Mouse (Mus musculus) intestine, embryonic 15.5 days (tissue): ENCODE measurements around the gene Srrt. TPM values are rescaled to one million over a fixed set of nuclear protein-coding genes. Genes with fewer than 3 reads are reported as not detected.

ENCODE experiments used
- ATAC-seq: fragments of 200-750 bp; cut with Nextera tagmentation; 2 replicates; pipeline ENCODE4 v1.8.0; 2017; ENCODE audit warnings: moderate TSS enrichment, moderate library complexity
- H3K27ac ChIP-seq: fragments of 300-500 bp; sonication (generic); 2 replicates; pipeline ENCODE4 v1.5.1; 2015; ENCODE audit warnings: mild to moderate bottlenecking, inconsistent platforms
- H3K27me3 ChIP-seq: fragments of 300-500 bp; sonication (generic); replicated peaks from 2 replicates; pipeline ENCODE4 v1.6.1; 2015; ENCODE audit warnings: inconsistent platforms
- H3K36me3 ChIP-seq: fragments of 300-500 bp; sonication (generic); 2 replicates; pipeline ENCODE4 v1.6.1; 2015; ENCODE audit warnings: inconsistent platforms
- H3K4me1 ChIP-seq: fragments of 300-500 bp; sonication (generic); replicated peaks from 2 replicates; pipeline ENCODE4 v1.6.1; 2015; ENCODE audit warnings: inconsistent platforms
- H3K4me2 ChIP-seq: fragments of 300-500 bp; sonication (generic); replicated peaks from 2 replicates; pipeline ENCODE4 v1.6.1; 2015; ENCODE audit warnings: mild to moderate bottlenecking, inconsistent platforms
- H3K4me3 ChIP-seq: fragments of 300-500 bp; sonication (generic); replicated peaks from 2 replicates; pipeline ENCODE4 v1.5.1; 2015; ENCODE audit warnings: inconsistent platforms
- H3K9ac ChIP-seq: fragments of 300-500 bp; sonication (generic); 2 replicates; pipeline ENCODE4 v1.6.1; 2015; ENCODE audit warnings: inconsistent platforms
- H3K9me3 ChIP-seq: fragments of 300-500 bp; sonication (generic); 2 replicates; pipeline ENCODE4 v1.6.1; 2016; ENCODE audit warnings: inconsistent platforms
- WGBS: fragments of 180-500 bp; shearing (Covaris S2); methylation state at CpG from one replicate; pipeline ENCODE4 v1.1.7; 2015; 5-methylcytosine and 5-hydroxymethylcytosine counted together
- polyA plus RNA-seq: library from polyadenylated mRNA; unstranded; fragments of >200 nt; fragmentation: Nextera tagmentation; extraction: Ambion mirVana; gene quantifications from 2 replicates; pipeline ENCODE4 v1.2.1, GENCODE M21; 2015

The Srrt gene
- polyA plus RNA-seq, 1 experiment from 2014 or later: 117 TPM

DNA sequence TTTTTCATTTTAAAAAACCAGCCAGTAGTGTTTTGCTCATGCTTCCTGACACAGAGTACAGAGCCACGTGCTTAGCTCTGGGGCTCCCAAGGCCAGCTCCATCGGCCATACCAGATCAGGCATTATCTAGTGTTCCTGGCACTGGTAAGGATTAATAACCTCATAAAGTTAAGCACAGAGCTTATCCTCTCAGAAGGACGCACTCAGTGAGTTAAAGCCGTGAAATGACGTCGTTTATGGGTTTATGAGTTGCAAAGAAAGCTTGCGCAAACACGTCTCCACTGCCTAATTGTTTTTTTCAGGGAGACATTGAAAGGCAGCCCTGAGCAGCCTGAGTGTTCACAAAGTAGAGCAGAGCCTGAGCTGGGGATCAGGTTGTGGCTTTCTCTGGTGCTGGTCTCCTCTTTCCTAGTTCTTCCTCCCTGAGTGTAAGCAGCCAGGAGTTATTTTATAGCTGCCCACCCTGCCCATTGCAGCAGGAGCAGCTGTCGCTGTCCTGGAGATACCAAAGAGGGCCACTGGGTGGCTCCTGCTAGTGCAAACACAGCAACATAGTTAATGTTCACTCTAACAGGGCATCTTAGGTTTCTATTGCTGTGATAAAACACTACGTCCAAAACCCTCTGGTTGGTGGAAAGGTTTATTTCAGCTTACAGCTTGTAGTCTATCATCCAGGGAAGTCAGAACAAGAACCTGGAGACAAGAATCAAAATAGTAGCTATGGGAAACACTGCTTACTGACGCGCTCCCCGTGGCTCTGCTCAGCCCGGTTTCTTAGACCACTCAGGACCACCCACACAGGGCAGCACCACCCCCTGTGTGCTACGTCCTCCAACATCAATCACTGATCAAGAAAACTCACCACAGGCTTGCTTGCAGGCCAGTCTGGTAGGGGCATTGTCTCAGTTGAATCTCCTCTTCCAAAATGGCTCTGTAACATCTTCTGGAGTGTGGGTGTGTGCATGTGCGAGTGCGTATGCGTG lies 29.8 kb downstream of the Srrt start:
- Histone ChIP-seq H3K4me1 (no peaks in the 10 kb centered on the region), H3K9ac (peak overlapping the region; percentile 28; the same call in 1 of the 2 replicates), H3K36me3 (no peaks in the 10 kb centered on the region), H3K9me3 (no peaks in the 10 kb centered on the region), H3K27me3 (no peaks in the 10 kb centered on the region), H3K27ac (peak overlapping the region; percentile 95), H3K4me3 (0 out of 2 replicates have a peak overlapping the region, but pooled peaks have one; percentile 8), H3K4me2 (peak overlapping the region; percentile 46)
- 23% methylated on average over 18 of the region's 18 CpGs for WGBS
- peak; percentile 93 for ATAC-seq

DNA sequence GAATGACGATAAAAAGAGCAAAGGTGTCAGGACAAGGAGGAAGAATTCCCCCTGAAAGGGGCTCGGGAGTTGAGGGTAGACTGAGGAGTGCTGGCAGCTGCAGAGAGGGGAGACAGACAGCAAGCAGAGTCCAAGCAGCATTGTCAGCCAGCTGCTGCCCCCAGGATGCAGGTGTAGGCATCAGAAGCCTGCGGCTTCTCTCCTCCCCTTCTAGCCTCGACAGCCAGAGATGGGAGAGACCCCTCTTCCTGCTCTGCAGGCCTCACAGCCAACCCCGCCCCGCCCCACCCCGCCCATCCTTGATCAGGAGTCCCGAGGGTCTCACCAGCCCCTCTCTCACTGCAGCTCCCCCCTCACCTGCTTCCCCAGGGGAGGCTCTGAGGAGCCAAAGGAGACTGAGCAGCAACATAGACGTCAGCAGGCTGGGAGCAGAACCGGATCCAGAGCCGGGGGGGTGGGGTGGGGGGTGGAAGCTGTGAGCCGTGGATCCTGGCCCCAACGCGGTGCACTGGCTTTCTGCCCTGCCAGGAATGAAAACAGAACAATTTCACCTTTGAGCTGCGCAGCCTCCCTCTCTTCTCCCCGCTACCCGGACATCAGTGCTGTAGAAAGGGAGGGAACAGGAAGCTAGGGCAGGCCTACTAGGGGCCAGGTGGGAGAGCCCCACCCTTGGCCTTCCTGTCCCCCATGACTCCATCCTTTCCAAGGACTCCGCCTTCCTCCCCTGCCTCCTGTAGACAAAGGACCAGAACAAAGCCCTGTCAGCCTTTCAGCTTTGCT lies 39.2 kb downstream of the Srrt start:
- Histone ChIP-seq H3K27ac (peak overlapping the region; percentile 27), H3K27me3 (no peaks in the 10 kb centered on the region), H3K4me1 (peaks cover 9% of the 10 kb centered on the region; the same call in 1 of the 2 replicates), H3K4me2 (peak overlapping the region; percentile 46), H3K4me3 (no peak overlapping the region; the same call in 1 of the 2 replicates), H3K9me3 (no peaks in the 10 kb centered on the region), H3K36me3 (no peaks in the 10 kb centered on the region), H3K9ac (no peak overlapping the region; the same call in 1 of the 2 replicates)
- ATAC-seq: peak; percentile 70
- 21% methylated on average over 16 of the region's 18 CpGs for WGBS

DNA sequence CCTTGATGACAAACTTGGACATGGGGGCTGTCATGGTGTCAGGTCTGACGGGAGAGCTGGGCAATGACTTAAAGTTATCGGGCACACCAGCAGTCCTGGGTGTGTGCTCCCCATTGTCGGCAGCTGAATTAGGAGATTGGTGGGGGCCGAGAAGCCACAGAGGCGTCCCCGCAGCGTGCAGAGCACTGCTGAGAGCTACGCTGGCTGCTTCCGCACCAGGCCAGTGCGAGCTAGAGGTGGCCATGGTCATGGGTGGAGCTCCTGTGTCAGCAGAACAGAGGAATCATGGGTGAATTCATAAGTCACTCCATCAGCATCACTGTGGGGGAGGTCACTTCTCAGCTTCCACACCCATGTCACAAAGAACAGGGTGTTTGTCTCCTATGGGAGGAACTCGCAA lies 42.7 kb downstream of the Srrt start:
- Histone ChIP-seq H3K4me3 (no peak overlapping the region), H3K9me3 (no peaks in the 10 kb centered on the region), H3K4me1 (peaks cover 9% of the 10 kb centered on the region; the same call in 1 of the 2 replicates), H3K27ac (no peak overlapping the region), H3K9ac (no peak overlapping the region), H3K4me2 (no peak overlapping the region), H3K27me3 (no peaks in the 10 kb centered on the region), H3K36me3 (no peaks in the 10 kb centered on the region)
- ATAC-seq: 0 out of 2 replicates have a peak, but pooled peaks have one; percentile 24
- WGBS: 88% methylated on average over 11 of the region's 11 CpGs

DNA sequence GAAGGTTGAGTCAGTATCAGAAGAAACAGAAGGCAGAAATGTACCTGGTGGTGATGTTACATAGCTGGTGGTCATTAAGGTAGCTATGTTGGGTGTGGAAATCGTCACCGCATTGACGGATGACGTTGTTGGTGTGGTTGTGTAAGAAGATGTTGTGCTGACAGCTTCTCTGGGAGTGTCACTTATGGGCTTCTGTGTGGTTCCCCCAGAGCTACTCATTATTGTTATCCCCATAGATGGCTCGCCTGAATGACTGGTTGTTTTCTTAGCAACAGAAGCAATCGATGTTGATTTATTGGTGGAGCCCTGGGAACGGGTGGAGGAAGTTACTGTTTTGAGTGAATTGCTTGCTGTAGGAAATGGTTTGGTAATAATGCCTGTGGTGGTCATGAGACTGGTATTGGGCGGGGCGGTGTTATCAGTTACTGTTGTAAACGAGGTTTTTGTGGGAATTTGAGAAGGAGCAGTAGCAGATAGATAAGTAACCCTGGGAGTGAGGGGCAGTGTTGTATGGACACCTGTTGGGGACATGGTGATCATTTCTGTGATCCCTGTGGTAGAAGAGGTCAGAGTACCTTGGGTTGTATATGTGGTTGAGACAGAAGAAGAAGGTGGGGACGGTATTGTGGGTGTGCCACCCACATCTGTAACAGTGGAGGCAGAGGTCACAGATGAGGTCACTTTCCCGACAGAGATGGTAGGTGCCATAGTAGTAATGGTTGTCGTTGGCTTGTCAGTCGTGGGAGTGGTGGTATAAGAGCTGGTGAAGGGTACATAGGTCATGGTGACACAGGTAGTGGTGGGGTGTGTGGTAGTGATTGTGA lies 43.4 kb downstream of the Srrt start:
- no peak overlapping the region for H3K9ac ChIP-seq
- peaks cover 9% of the 10 kb centered on the region; the same call in 1 of the 2 replicates for H3K4me1 ChIP-seq
- H3K36me3 ChIP-seq: no peaks in the 10 kb centered on the region
- no peaks in the 10 kb centered on the region for H3K9me3 ChIP-seq
- peak; percentile 80 for ATAC-seq
- H3K4me2 ChIP-seq: 0 out of 2 replicates have a peak overlapping the region, but pooled peaks have one; percentile 7
- WGBS: 59% methylated on average over 14 of the region's 14 CpGs
- H3K4me3 ChIP-seq: no peak overlapping the region
- H3K27me3 ChIP-seq: no peaks in the 10 kb centered on the region
- H3K27ac ChIP-seq: 0 out of 2 replicates have a peak overlapping the region, but pooled peaks have one; percentile 11

Other genes with a start within 250 kb of the Srrt start
- 0.34 and 0.42 TPM in 2 replicates for gene Serpine1, start 235.4 kb downstream of the Srrt start, polyA plus RNA-seq
- gene Trim56, start 191.5 kb downstream of the Srrt start, polyA plus RNA-seq: 7.5 and 8.4 TPM in 2 replicates
- 3.8 and 4.6 TPM in 2 replicates for gene Muc3, start 158.4 kb downstream of the Srrt start, polyA plus RNA-seq
- gene Muc3a, start 95.3 kb downstream of the Srrt start, polyA plus RNA-seq: 15.3 and 15.4 TPM in 2 replicates
- gene Ache, start 20.2 kb downstream of the Srrt start, polyA plus RNA-seq: 9.5 and 9.7 TPM in 2 replicates
- gene Ufsp1, start 13.0 kb downstream of the Srrt start, polyA plus RNA-seq: 7.8 and 8.5 TPM in 2 replicates
- gene Trip6, start 6.7 kb upstream of the Srrt start, polyA plus RNA-seq: 63.9 and 64.8 TPM in 2 replicates
- gene Slc12a9, start 25.9 kb upstream of the Srrt start, polyA plus RNA-seq: 14.3 and 15.9 TPM in 2 replicates
- 36.7 and 37.6 TPM in 2 replicates for gene Ephb4, start 42.4 kb upstream of the Srrt start, polyA plus RNA-seq
- 0.52 and 0.93 TPM in 2 replicates for gene Zan, start 169.4 kb upstream of the Srrt start, polyA plus RNA-seq
- gene Pop7, start 194.8 kb upstream of the Srrt start, polyA plus RNA-seq: 60.4 and 64.2 TPM in 2 replicates
- gene Gigyf1, start 210.9 kb upstream of the Srrt start, polyA plus RNA-seq: 8.4 and 10.4 TPM in 2 replicates
- 0.42 and 0.63 TPM in 2 replicates for gene Epo, start 225.6 kb upstream of the Srrt start, polyA plus RNA-seq
- 341 and 386 TPM in 2 replicates for gene Gnb2, start 225.8 kb upstream of the Srrt start, polyA plus RNA-seq
- 4.5 and 6.0 TPM in 2 replicates for gene Actl6b, start 245.8 kb upstream of the Srrt start, polyA plus RNA-seq